Mouse (Mus musculus) testis, adult 2 months (tissue): ENCODE measurements around the gene Bbs9.

Experiments
- CTCF ChIP-seq: fragments of 200-500 bp; IDR thresholded peaks from 2 replicates; pipeline ENCODE4 v1.5.1; 2012; ENCODE audit warnings: low read depth, mild to moderate bottlenecking, inconsistent platforms, low read length, moderate library complexity; ENCODE audit not compliant: control insufficient read depth, insufficient read depth, insufficient replicate concordance
- POLR2A ChIP-seq: fragments of 200-500 bp; IDR thresholded peaks from 2 replicates; pipeline ENCODE4 v1.6.1; 2012; ENCODE audit warnings: low read depth, mild to moderate bottlenecking, inconsistent platforms, low read length, moderate library complexity; ENCODE audit not compliant: control insufficient read depth

- no peak for TF ChIP-seq POLR2A
- TF ChIP-seq CTCF = no peak
Measured at GRCm38 (mm10) chr9:22827176-22827770, 351.8 kb downstream of the Bbs9 start.
